Mouse (Mus musculus): ENCODE measurements around the gene Gm20388. TPM values are rescaled to one million over a fixed set of nuclear protein-coding genes. Genes with fewer than 3 reads are reported as not detected.

The Gm20388 gene
- polyA plus RNA-seq, 1 experiment from 2014 or later: not detected

- Histone ChIP-seq H3K4me2 (peak overlapping the region; percentile 33), H3K9ac (peak overlapping the region; percentile 41; the same call in 1 of the 2 replicates), H3K27ac (peak overlapping the region; percentile 86), H3K36me3 (peaks cover 17% of the 10 kb centered on the region; the same call in 1 of the 2 replicates), H3K9me3 (no peaks in the 10 kb centered on the region), H3K4me3 (no peak overlapping the region), H3K27me3 (no peaks in the 10 kb centered on the region), H3K4me1 (peaks cover 95% of the 10 kb centered on the region)
- WGBS: 24% methylated on average over 20 of the region's 20 CpGs
- ATAC-seq (ENCODE audit: insufficient number of reproducible peaks, insufficient read depth, low FRiP score, low TSS enrichment, low read depth): no peak
These were observed 645.7 kb downstream of the Gm20388 start for GRCm38 (mm10) chr8:120556198-120556892.

DNA sequence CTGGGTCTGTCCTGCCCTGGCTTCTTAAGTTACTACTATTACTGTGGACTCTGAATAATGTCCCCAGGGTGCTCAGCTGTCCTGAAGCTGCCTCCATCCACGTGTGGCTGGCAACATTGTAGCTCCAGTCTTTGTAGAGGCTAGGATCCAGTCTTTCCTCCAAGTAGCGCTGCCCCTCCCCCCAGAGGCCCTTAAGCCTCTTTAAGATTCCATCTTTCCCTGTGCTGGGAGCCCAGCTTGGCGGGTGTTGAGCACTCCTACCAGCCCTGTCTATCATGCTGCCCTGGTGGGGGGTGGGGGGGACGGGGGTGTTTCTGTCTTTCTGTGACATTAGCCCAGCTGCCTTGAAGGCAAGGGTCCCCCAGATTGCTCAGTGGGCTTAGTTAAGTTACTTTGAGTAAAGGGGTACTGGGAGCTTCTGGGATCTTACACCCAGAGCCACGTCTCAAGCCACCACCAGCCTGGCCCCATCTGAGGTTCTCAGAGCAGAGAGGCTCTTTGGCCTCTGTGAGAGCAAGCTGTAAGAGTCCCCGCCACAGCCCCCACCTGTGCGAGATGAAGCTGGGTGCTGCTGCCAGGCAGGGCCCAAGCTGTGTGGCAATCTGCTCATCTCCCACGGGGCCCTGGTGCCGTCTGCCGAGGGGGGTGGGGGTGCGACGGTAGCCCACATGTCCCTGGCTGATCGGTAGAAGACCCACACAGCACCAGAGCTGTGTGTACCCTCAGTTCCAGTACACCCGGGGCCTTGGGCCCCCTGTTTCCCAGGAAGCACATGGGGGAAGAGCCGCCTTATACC lies 646.7 kb downstream of the Gm20388 start:
- 50% methylated on average over 15 of the region's 15 CpGs for WGBS
- Histone ChIP-seq H3K9me3 (no peaks in the 10 kb centered on the region), H3K27ac (peak overlapping the region; percentile 86), H3K4me1 (peaks cover 95% of the 10 kb centered on the region), H3K4me3 (no peak overlapping the region), H3K27me3 (no peaks in the 10 kb centered on the region), H3K9ac (no peak overlapping the region), H3K36me3 (peaks cover 18% of the 10 kb centered on the region; the same call in 1 of the 2 replicates), H3K4me2 (peak overlapping the region; percentile 12; the same call in 1 of the 2 replicates)
- ATAC-seq (ENCODE audit: insufficient number of reproducible peaks, insufficient read depth, low FRiP score, low TSS enrichment, low read depth): no peak

DNA sequence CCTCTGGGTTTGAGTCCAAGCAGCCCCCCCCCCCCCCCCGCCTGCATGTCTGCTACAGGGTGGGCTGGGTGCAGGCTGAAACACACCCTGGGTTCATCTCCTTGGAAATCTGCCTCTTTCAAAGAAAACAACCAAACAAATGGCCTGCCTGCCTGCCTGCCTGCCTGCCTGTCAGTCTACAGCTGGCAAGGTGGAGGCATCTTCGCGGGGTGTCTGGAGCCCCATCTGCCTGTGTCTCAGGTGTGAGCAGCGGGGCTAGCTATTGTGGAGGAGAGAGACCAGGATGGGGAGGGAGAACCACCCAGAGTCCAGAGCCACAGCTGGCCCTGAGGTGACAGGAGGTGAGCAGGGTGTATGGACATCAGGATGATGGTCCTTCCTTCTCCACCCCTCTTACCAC lies 647.5 kb downstream of the Gm20388 start:
- peaks cover 21% of the 10 kb centered on the region; the same call in 1 of the 2 replicates for H3K36me3 ChIP-seq
- ATAC-seq (ENCODE audit: insufficient number of reproducible peaks, insufficient read depth, low FRiP score, low TSS enrichment, low read depth): no peak
- no peaks in the 10 kb centered on the region for H3K9me3 ChIP-seq
- no peaks in the 10 kb centered on the region for H3K27me3 ChIP-seq
- H3K4me2 ChIP-seq: no peak overlapping the region
- H3K27ac ChIP-seq: no peak overlapping the region
- no peak overlapping the region for H3K9ac ChIP-seq
- WGBS: 70% methylated on average over 4 of the region's 4 CpGs
- H3K4me3 ChIP-seq: no peak overlapping the region
- H3K4me1 ChIP-seq: peaks cover 95% of the 10 kb centered on the region

DNA sequence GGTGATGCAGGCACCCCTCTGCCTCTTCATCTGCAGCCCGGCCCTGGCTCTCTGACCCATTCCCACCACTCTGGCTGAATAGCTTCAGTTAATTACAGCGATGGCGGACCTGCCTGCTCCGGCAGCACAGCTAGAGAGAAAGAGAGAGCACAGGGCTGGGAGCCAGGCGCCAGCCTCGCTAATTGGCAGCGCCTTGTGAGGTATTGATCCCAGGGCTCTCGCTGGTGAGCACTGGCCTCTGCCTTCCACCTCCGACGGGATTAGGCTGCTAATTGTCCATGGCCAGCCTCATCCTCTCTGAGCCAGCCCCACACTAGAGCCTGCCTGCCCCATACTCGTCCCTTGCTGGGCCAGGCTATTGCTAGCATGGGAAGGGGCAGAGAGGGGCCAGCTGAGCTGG lies 649.0 kb downstream of the Gm20388 start:
- WGBS: 22% methylated on average over 11 of the region's 11 CpGs
- Histone ChIP-seq H3K9ac (peak overlapping the region; percentile 32; the same call in 1 of the 2 replicates), H3K27ac (0 out of 2 replicates have a peak overlapping the region, but pooled peaks have one; percentile 9)

GRCm38 (mm10) chr8:120560535-120560934 lies 649.9 kb downstream of the Gm20388 start:
- Histone ChIP-seq H3K27ac (no peak overlapping the region), H3K4me2 (no peak overlapping the region), H3K9me3 (no peaks in the 10 kb centered on the region), H3K27me3 (no peaks in the 10 kb centered on the region), H3K36me3 (0 out of 2 replicates have a peak, but pooled peaks cover 16% of the 10 kb centered on the region), H3K4me3 (no peak overlapping the region), H3K4me1 (peaks cover 99% of the 10 kb centered on the region), H3K9ac (no peak overlapping the region)
- ATAC-seq (ENCODE audit: insufficient number of reproducible peaks, insufficient read depth, low FRiP score, low TSS enrichment, low read depth): no peak
- WGBS: 77% methylated on average over 5 of the region's 5 CpGs

More for the DNA sequence above, 649.0 kb downstream of the Gm20388 start:
- Histone ChIP-seq H3K36me3 (peaks cover 14% of the 10 kb centered on the region; the same call in 1 of the 2 replicates), H3K4me2 (no peak overlapping the region), H3K27me3 (no peaks in the 10 kb centered on the region), H3K4me1 (peaks cover 99% of the 10 kb centered on the region), H3K4me3 (no peak overlapping the region), H3K9me3 (no peaks in the 10 kb centered on the region)
- no peak for ATAC-seq (ENCODE audit: insufficient number of reproducible peaks, insufficient read depth, low FRiP score, low TSS enrichment, low read depth)

DNA sequence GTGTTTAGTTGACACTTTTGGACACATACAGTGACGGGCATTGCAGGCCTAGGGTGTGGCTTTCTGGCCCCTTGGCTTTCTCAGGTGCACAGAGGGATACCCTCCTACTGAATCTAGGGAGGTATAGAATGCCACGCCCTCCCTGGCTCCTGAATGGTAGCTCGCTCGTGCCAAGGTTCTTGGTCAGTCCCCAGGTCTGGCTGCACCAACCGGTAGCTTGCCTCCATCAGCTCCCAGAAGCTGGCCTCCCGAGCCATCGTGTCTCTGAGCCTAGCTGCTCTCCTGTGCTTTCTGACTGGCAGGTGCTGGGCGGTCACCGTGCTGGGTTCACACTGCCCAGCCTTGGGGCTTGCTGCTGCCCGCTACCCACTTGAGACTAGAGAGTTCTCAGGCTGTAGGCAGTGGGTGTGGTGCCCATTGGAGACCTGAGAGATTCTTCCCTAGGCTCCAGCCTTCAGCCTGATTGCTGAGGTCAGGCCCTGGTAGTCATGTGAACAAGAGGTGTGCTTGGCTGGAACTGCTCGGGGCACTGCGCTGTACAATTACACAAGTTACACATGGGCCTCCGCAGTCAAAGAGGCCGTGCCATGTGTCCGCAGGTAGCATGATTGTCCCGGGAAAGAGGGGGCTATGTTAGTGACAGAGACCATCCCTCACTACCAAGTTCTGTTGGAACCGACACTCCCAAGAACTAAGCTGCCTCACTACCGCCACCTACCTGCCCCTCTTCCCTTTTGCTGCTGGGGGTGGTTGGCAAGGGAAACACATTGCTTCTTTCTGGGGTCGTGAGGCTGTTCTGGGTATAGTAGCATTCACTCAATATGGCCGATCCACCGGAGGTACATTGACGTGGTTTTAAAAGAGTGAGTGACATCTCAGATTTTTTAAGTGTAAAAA lies 651.1 kb downstream of the Gm20388 start:
- Histone ChIP-seq H3K4me1 (peaks cover 99% of the 10 kb centered on the region), H3K27ac (peak overlapping the region; percentile 86), H3K9me3 (no peaks in the 10 kb centered on the region), H3K9ac (no peak overlapping the region), H3K4me2 (no peak overlapping the region), H3K4me3 (no peak overlapping the region), H3K27me3 (no peaks in the 10 kb centered on the region), H3K36me3 (peaks cover 25% of the 10 kb centered on the region)
- 78% methylated on average over 22 of the region's 22 CpGs for WGBS
- no peak for ATAC-seq (ENCODE audit: insufficient number of reproducible peaks, insufficient read depth, low FRiP score, low TSS enrichment, low read depth)

- no peak overlapping the region for H3K4me3 ChIP-seq
- peak overlapping the region; percentile 36; the same call in 1 of the 2 replicates for H3K9ac ChIP-seq
- no peaks in the 10 kb centered on the region for H3K9me3 ChIP-seq
- H3K27ac ChIP-seq: peak overlapping the region; percentile 86
- peaks cover 35% of the 10 kb centered on the region for H3K36me3 ChIP-seq
- peak overlapping the region; percentile 37 for H3K4me2 ChIP-seq
- H3K4me1 ChIP-seq: peaks cover 91% of the 10 kb centered on the region
- ATAC-seq (ENCODE audit: insufficient number of reproducible peaks, insufficient read depth, low FRiP score, low TSS enrichment, low read depth): no peak; the same call in 1 of the 2 replicates
- H3K27me3 ChIP-seq: no peaks in the 10 kb centered on the region
- 70% methylated on average over 18 of the region's 18 CpGs for WGBS
These were observed 652.2 kb downstream of the Gm20388 start for GRCm38 (mm10) chr8:120562680-120563347.

GRCm38 (mm10) chr8:120563348-120563724 lies 652.7 kb downstream of the Gm20388 start:
- Histone ChIP-seq H3K4me3 (no peak overlapping the region), H3K4me1 (peaks cover 86% of the 10 kb centered on the region), H3K27ac (peak overlapping the region; percentile 86), H3K9me3 (no peaks in the 10 kb centered on the region), H3K36me3 (peaks cover 40% of the 10 kb centered on the region), H3K4me2 (peak overlapping the region; percentile 37), H3K27me3 (no peaks in the 10 kb centered on the region), H3K9ac (peak overlapping the region; percentile 36; the same call in 1 of the 2 replicates)
- 3% methylated on average over 8 of the region's 8 CpGs for WGBS
- ATAC-seq (ENCODE audit: insufficient number of reproducible peaks, insufficient read depth, low FRiP score, low TSS enrichment, low read depth): peak; percentile 10; the same call in 1 of the 2 replicates

DNA sequence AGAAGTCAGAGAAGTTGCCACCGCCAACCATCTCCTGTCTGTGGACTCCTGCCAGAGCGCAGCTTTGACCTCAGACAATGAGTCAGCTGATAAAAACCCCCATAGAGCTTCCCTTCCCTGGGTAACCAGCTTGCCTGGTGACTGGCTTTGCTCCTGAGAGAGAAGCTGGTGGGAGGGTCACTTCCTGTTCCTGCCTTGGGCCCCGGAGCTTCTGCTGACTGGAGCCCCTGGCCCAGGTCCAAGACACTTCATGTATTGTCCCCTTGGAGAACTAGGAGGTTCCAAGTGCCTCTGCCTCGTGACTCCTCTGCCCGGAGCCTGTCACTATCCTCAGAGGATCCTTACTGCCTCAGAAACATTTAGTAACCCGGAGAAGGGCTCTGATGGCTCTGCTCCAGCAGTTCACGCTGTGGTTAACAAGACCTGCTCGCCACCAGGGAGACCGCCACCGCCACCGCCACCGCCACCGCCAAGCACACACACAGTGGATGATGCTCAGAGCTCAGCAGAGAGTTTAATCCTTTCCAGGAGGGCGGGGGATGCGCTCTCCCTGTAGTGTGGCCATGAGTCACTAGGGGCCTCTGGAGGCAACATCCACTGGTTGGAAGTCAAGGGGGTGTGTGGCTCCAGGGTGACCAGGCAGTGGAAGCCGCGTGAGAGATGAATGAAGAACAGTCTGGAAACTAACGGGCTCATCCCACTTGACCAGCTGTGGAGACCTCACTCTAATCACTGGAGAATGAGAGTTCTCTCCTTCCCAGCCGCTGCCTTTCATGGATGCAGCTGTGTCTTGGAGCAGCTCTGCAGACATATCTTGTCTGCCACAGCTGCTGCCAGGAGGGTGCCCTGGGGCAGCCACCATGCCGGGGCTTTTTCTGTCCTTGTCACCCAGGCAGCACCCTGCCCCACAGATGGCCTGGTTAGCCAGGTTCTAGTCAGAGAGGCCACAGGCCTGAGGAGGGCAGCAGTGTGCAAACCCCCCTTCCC lies 653.5 kb downstream of the Gm20388 start:
- H3K4me1 ChIP-seq: peaks cover 78% of the 10 kb centered on the region
- H3K27me3 ChIP-seq: no peaks in the 10 kb centered on the region
- H3K9me3 ChIP-seq: no peaks in the 10 kb centered on the region
- peaks cover 42% of the 10 kb centered on the region for H3K36me3 ChIP-seq
- peak overlapping the region; percentile 49; the same call in 1 of the 2 replicates for H3K9ac ChIP-seq
- H3K4me3 ChIP-seq: no peak overlapping the region
- no peak for ATAC-seq (ENCODE audit: insufficient number of reproducible peaks, insufficient read depth, low FRiP score, low TSS enrichment, low read depth)
- H3K27ac ChIP-seq: peak overlapping the region; percentile 86
- WGBS: 10% methylated on average over 20 of the region's 20 CpGs
- H3K4me2 ChIP-seq: peak overlapping the region; percentile 37
